Comparison of ENCODE assay signal across 25 mouse cellular contexts in genomic region chr9:48771504-48771903, GRCm38 (mm10).
DNase-seq lines count a peak whose midpoint lies in the region; ATAC-seq and TF ChIP-seq lines count a peak whose summit lies in the region.
"Had no signal": no experiment of that assay in that cellular context is flagged by ENCODE, and none has a peak within 500 bp of the region (broad histone marks: within the 10 kb centered on the region; RNA-seq: fewer than 3 reads in every experiment).

No protein-coding gene starts in this region.

- no peaks in the 10 kb centered on the region for H3K36me3 ChIP-seq in lung, postnatal 0 days (ENCODE audit: insufficient read depth, low read length)
- no peaks in the 10 kb centered on the region for H3K36me3 ChIP-seq in forebrain, embryonic 11.5 days (ENCODE audit: control insufficient read depth, insufficient read depth, low read length)
- H3K36me3 ChIP-seq: heart, embryonic 12.5 days; heart, embryonic 15.5 days; hindbrain, embryonic 13.5 days had no signal

- peak; percentile 35 for ATAC-seq in lung, postnatal 0 days
- ATAC-seq in megakaryocyte progenitor cell, adult 5-6 weeks (replicated peaks; ENCODE audit: poor library complexity), result peak; percentile 71
- no peak for ATAC-seq in forebrain, embryonic 11.5 days (replicated peaks; ENCODE audit: low FRiP score)
- ATAC-seq: activated CD4-positive, CD25-positive, alpha-beta regulatory T cell, adult 4 months; forebrain, embryonic 14.5 days; forebrain, postnatal 0 days; hindbrain, embryonic 16.5 days had no signal

- peaks cover 12% of the 10 kb centered on the region for H3K4me1 ChIP-seq in lung, postnatal 0 days (ENCODE audit: insufficient read depth, low read depth, low read length)
- H3K4me1 ChIP-seq in forebrain, embryonic 11.5 days (replicated peaks; ENCODE audit: control insufficient read depth, insufficient read depth, low read length), result no peaks in the 10 kb centered on the region
- H3K4me1 ChIP-seq: heart, embryonic 12.5 days; heart, embryonic 15.5 days had no signal

- WGBS in lung, postnatal 0 days, result 62% methylated on average over 6 of the region's 6 CpGs
- WGBS in forebrain, embryonic 11.5 days, result 95% methylated on average over 6 of the region's 6 CpGs

- no peak for TF ChIP-seq CTCF in gastrocnemius, adult 2 months (IDR thresholded peaks at IDR 0.05)
- no peak for TF ChIP-seq CTCF in lung, postnatal 0 days (IDR thresholded peaks at IDR 0.05)

- intact Hi-C loops in gastrocnemius, adult 2 months (cut with DNase I), result no loop called here

- no peak for DNase-seq in gastrocnemius, adult 2 months
- no peak for DNase-seq in gastrocnemius, adult 18-20 months (ENCODE audit: low spot score)
- DNase-seq in lung, postnatal 0 days (ENCODE audit: low spot score), result peak; percentile 53
- DNase-seq in lung, postnatal 10 days, result no peak
- DNase-seq in forebrain, embryonic 11.5 days (ENCODE audit: low spot score), result no peak
- no peak for DNase-seq in frontal cortex, postnatal 25 days (ENCODE audit: low spot score in 2 of 2)
- DNase-seq: adrenal gland, postnatal 10 days; adrenal gland, postnatal 36 days; cerebellum, adult 18-20 months; cerebellum, adult 9-10 months; cerebellum, postnatal 14 days; forebrain, postnatal 0 days; gastrocnemius, postnatal 14 days; heart, adult 18-20 months; heart, postnatal 10 days; heart, postnatal 36 days had no signal

- H3K4me2 ChIP-seq in lung, postnatal 0 days (replicated peaks; ENCODE audit: low read depth, low read length), result no peak overlapping the region
- H3K4me2 ChIP-seq in forebrain, embryonic 11.5 days (ENCODE audit: low read depth, low read length, severe bottlenecking), result no peak overlapping the region
- H3K4me2 ChIP-seq: heart, embryonic 12.5 days; heart, embryonic 15.5 days; hindbrain, embryonic 13.5 days had no signal

- peak overlapping the region; percentile 83 for H3K27ac ChIP-seq in gastrocnemius, adult 2 months
- no peak overlapping the region for H3K27ac ChIP-seq in lung, postnatal 0 days (ENCODE audit: low read length)
- H3K27ac ChIP-seq in forebrain, embryonic 11.5 days (ENCODE audit: low read depth, low read length), result no peak overlapping the region
- H3K27ac ChIP-seq: heart, embryonic 15.5 days; hindbrain, embryonic 10.5 days; hindbrain, embryonic 13.5 days had no signal

- no peak overlapping the region for H3K9ac ChIP-seq in lung, postnatal 0 days (replicated peaks; ENCODE audit: low read depth)
- no peak overlapping the region for H3K9ac ChIP-seq in forebrain, embryonic 11.5 days (ENCODE audit: low read length)
- H3K9ac ChIP-seq: forebrain, postnatal 0 days; heart, embryonic 12.5 days; heart, embryonic 15.5 days; hindbrain, embryonic 13.5 days had no signal

- TF ChIP-seq EP300 in lung, postnatal 0 days (IDR thresholded peaks at IDR 0.05), result peak; percentile 79

- H3K9me3 ChIP-seq in lung, postnatal 0 days (ENCODE audit: low read length), result no peaks in the 10 kb centered on the region
- H3K9me3 ChIP-seq in forebrain, embryonic 11.5 days (ENCODE audit: control insufficient read depth, low read length), result no peaks in the 10 kb centered on the region
- H3K9me3 ChIP-seq: forebrain, embryonic 10.5 days; heart, embryonic 12.5 days; heart, embryonic 15.5 days; hindbrain, embryonic 10.5 days; hindbrain, embryonic 13.5 days had no signal

- H3K4me3 ChIP-seq in gastrocnemius, adult 2 months, result no peak overlapping the region
- no peak overlapping the region for H3K4me3 ChIP-seq in lung, postnatal 0 days (ENCODE audit: low read depth, low read length)
- no peak overlapping the region for H3K4me3 ChIP-seq in forebrain, embryonic 11.5 days (ENCODE audit: low read depth, low read length)
- H3K4me3 ChIP-seq: forebrain, embryonic 10.5 days; heart, embryonic 12.5 days; heart, embryonic 15.5 days; hindbrain, embryonic 10.5 days; hindbrain, embryonic 13.5 days had no signal

- H3K27me3 ChIP-seq in lung, postnatal 0 days (replicated peaks; ENCODE audit: insufficient read depth, low read length), result no peaks in the 10 kb centered on the region
- H3K27me3 ChIP-seq in forebrain, embryonic 11.5 days (ENCODE audit: control insufficient read depth, insufficient read depth, low read length), result no peaks in the 10 kb centered on the region
- H3K27me3 ChIP-seq: heart, embryonic 15.5 days; hindbrain, embryonic 13.5 days had no signal
